Mouse (Mus musculus) E14TG2a.4 (cell line): Measurements from ENCODE around the gene Gstp1.

Experiments used
- CTCF ChIP-seq: conservative IDR thresholded peaks from 2 replicates; pipeline ENCODE4 v1.5.1; 2014; ENCODE audit warnings: low read length
- NANOG ChIP-seq: IDR thresholded peaks from 2 replicates; pipeline ENCODE4 v1.6.1; 2014; ENCODE audit warnings: borderline replicate concordance, low read length, mixed read lengths
- POU5F1 ChIP-seq: IDR thresholded peaks from 2 replicates; pipeline ENCODE4 v1.6.1; 2014; ENCODE audit warnings: low read length, borderline replicate concordance

GRCm38 (mm10) chr19:3986334-3986733 is 51.5 kb downstream of the Gstp1 start, which contains the start of gene Acy3:
- no peak for TF ChIP-seq CTCF
- no peak for TF ChIP-seq NANOG
- no peak for TF ChIP-seq POU5F1
